Mouse (Mus musculus) lung, embryonic 14.5 days (tissue): ENCODE data around the gene Olfr127. TPM values are rescaled to one million over a fixed set of nuclear protein-coding genes. Genes with fewer than 3 reads are reported as not detected.
"Not testable (repeated sequence)": the region's sequence is repeated elsewhere in the genome, so short reads cannot be mapped to it uniquely, and the experiment has no call there.

ENCODE experiments used
- ATAC-seq: fragments of 200-750 bp; cut with Nextera tagmentation; 2 replicates; pipeline ENCODE4 v1.8.0; 2017; ENCODE audit warnings: mild to moderate bottlenecking, moderate TSS enrichment, moderate library complexity; ENCODE audit not compliant: insufficient read depth
- DNase-seq: peaks from one replicate; pipeline ENCODE4 v3.0.0-alpha.2; 2015
- H3K27ac ChIP-seq: fragments of 300-500 bp; sonication (generic); 2 replicates; pipeline ENCODE4 v1.5.1; 2014; ENCODE audit warnings: low read depth, mild to moderate bottlenecking, moderate library complexity
- H3K27me3 ChIP-seq: fragments of 300-500 bp; sonication (generic); 2 replicates; pipeline ENCODE4 v1.6.1; 2014; ENCODE audit warnings: low read length, control low read depth; ENCODE audit not compliant: insufficient read depth
- H3K36me3 ChIP-seq: fragments of 300-500 bp; sonication (generic); 2 replicates; pipeline ENCODE4 v1.6.1; 2014; ENCODE audit warnings: control low read depth; ENCODE audit not compliant: insufficient read depth
- H3K4me1 ChIP-seq: fragments of 300-500 bp; sonication (generic); 2 replicates; pipeline ENCODE4 v1.6.1; 2014; ENCODE audit warnings: antibody characterized with exemption, control low read depth; ENCODE audit not compliant: insufficient read depth
- H3K4me2 ChIP-seq: fragments of 300-500 bp; sonication (generic); 2 replicates; pipeline ENCODE4 v1.6.1; 2014; ENCODE audit warnings: mild to moderate bottlenecking
- H3K4me3 ChIP-seq: fragments of 300-500 bp; sonication (generic); 2 replicates; pipeline ENCODE4 v1.5.1; 2014; ENCODE audit warnings: low read depth, low read length
- H3K9ac ChIP-seq: fragments of 300-500 bp; sonication (generic); 2 replicates; pipeline ENCODE4 v1.6.1; 2014
- H3K9me3 ChIP-seq: fragments of 300-500 bp; sonication (generic); 2 replicates; pipeline ENCODE4 v1.6.1; 2016; ENCODE audit warnings: low read depth, low read length, control low read depth
- CTCF ChIP-seq: IDR thresholded peaks from 2 replicates; pipeline ENCODE4 v1.5.1; 2016; ENCODE audit warnings: antibody characterized with exemption, low read depth
- WGBS: fragments of 180-500 bp; shearing (Covaris S2); extraction: QIAGEN DNeasy Blood & Tissue Kit; methylation state at CpG from one replicate; pipeline ENCODE4 v1.1.7; 2014; 5-methylcytosine and 5-hydroxymethylcytosine counted together
- polyA plus RNA-seq: library from polyadenylated mRNA; unstranded; fragments of >200 nt; fragmentation: Nextera tagmentation; extraction: Ambion mirVana; gene quantifications from 2 replicates; pipeline ENCODE4 v1.2.1, GENCODE M21; 2014

Olfr127 gene
- polyA plus RNA-seq = not detected in 2 replicates

DNA sequence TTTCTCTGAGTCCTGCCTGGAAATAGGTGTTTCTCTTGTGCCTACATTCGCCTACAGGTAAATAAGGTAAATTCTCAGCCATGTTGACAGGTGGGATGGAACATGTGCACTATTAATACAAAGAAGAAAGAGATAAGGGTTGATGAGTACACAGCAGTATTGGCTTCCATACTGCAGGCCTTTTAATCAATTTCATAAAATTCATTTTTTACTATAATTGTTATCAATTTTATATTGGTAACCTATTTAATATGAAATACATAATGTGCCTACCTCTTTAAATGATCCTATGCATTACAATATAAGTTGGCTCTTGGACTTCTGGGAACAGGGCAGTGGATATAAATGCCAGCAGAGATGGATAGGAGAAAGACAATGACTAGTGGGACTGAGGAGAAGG lies at the start of gene Olfr127:
Olfr127 (plus strand) TSS at position 301 of the 400 bp plus-strand sequence.
- Histone ChIP-seq H3K4me1 (no peaks in the 10 kb centered on the region), H3K36me3 (no peaks in the 10 kb centered on the region), H3K4me2 (no peak within 1 kb of the TSS), H3K9ac (no peak within 1 kb of the TSS), H3K4me3 (no peak within 1 kb of the TSS), H3K27me3 (no peaks in the 10 kb centered on the region), H3K27ac (no peak within 1 kb of the TSS), H3K9me3 (no peaks in the 10 kb centered on the region; the same call in 1 of the 2 replicates)
- DNase-seq = no peak
- WGBS = 60% methylated on average over 1 of the region's 1 CpGs
- ATAC-seq = no peak
- no peak for TF ChIP-seq CTCF

DNA sequence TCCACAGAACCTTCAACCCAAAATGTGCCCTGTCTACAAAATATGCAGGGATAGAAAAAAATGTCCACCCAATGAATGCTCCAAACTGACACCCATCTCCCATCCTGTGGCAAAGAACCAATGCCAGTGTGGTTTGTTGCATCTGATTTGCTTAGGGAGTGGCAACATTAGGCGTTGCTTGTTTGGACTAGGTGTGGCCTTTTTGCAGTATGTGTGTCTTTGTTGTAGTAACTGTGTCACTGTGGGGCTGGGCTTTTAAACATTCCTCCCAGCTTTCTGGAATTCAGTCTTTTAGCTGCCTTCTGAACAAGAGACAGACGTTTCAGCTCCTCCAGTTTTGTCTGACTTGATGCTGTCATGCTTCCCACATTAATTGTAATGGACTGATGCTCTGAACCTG lies 36.3 kb upstream of the Olfr127 start:
- no peak overlapping the region for H3K4me3 ChIP-seq
- H3K4me2 ChIP-seq = no peak overlapping the region
- 61% methylated on average over 2 of the region's 2 CpGs for WGBS
- H3K9ac ChIP-seq = no peak overlapping the region
- no peaks in the 10 kb centered on the region for H3K27me3 ChIP-seq
- no peaks in the 10 kb centered on the region for H3K9me3 ChIP-seq
- ATAC-seq = no peak
- H3K4me1 ChIP-seq = no peaks in the 10 kb centered on the region
- H3K36me3 ChIP-seq = no peaks in the 10 kb centered on the region
- no peak for TF ChIP-seq CTCF
- no peak for DNase-seq
- H3K27ac ChIP-seq = no peak overlapping the region

DNA sequence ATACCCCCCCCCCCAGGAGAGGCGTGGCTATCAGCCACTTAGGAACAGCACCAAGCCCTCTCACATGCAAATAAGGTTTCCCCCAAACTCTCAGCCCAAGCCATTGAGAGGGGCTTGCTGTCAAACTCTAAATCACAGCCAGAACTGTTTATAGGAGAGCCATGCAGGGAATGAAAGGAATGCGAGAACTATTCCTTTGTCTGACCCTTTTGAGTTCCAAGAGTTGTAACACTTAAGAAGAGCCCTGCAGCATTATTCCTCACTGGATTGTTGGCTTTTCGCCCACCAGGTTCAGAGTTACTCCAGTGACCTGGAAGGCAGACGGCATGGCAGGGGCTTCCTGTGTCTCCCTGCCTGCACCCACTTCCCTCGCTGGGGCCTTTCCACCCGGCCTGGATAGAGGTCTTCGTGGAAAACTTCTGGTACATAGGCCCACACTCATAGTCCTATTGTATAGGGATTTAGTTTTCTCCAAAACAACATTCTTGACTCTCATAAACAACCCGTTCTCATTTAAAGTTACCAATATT lies 30.5 kb upstream of the Olfr127 start:
- no peaks in the 10 kb centered on the region for H3K9me3 ChIP-seq
- H3K27me3 ChIP-seq = no peaks in the 10 kb centered on the region
- TF ChIP-seq CTCF = no peak
- no peak overlapping the region for H3K9ac ChIP-seq
- no peak for DNase-seq
- H3K4me1 ChIP-seq = no peaks in the 10 kb centered on the region
- H3K4me2 ChIP-seq = no peak overlapping the region
- no peaks in the 10 kb centered on the region for H3K36me3 ChIP-seq
- H3K27ac ChIP-seq = no peak overlapping the region
- ATAC-seq = no peak
- 23% methylated on average over 8 of the region's 8 CpGs for WGBS
- H3K4me3 ChIP-seq = no peak overlapping the region

DNA sequence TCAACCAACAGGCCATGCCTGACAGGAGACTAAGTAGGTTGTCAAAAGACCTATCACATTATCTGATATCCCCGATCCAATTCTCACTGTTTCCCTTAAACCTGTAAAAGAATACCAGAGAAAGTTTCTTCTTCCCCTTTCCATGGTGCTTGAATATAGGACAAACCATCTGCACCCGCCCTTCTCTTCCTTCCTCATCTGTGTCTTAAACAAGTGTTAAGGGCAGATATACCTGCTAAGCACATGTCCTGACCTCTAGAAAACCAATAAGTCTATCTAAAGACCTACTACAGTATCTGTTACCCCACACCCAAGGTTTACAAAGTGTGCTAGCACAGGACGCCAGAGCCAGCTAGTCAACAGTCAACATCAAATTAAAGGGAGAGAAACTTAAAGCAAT lies 26.4 kb upstream of the Olfr127 start:
- H3K4me1 ChIP-seq = no peaks in the 10 kb centered on the region
- no peak overlapping the region for H3K4me3 ChIP-seq
- H3K4me2 ChIP-seq = no peak overlapping the region
- H3K36me3 ChIP-seq = no peaks in the 10 kb centered on the region
- no peaks in the 10 kb centered on the region for H3K27me3 ChIP-seq
- ATAC-seq (no peak), DNase-seq (no peak)
- no peak for TF ChIP-seq CTCF
- H3K9me3 ChIP-seq = no peaks in the 10 kb centered on the region
- no peak overlapping the region for H3K9ac ChIP-seq
- 73% methylated on average over 3 of the region's 3 CpGs for WGBS
- no peak overlapping the region for H3K27ac ChIP-seq

DNA sequence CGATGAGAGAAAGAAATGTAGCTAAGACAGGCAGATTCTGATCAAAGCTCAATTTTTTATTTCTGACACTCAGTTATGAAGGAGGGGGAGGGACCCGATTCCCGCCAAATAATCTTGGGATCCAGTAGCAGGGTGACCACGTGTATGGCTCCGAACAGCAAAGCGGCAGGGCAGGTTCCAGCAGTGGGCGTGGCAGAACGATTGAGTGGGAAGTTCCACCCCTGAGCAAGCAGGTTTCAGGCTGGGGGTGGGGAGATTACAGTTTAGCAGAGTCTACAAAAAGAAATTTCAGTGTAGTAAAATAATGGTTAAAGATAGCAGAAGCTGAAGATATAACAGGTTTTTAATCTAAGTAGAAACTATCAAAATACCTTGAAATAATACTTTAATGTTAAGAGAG lies 6.6 kb downstream of the Olfr127 start:
- 58% methylated on average over 8 of the region's 8 CpGs for WGBS
- H3K27me3 ChIP-seq, H3K27ac ChIP-seq, H3K9ac ChIP-seq, H3K4me3 ChIP-seq, ATAC-seq, H3K36me3 ChIP-seq, H3K4me1 ChIP-seq, H3K4me2 ChIP-seq, H3K9me3 ChIP-seq, DNase-seq: not testable (repeated sequence)

DNA sequence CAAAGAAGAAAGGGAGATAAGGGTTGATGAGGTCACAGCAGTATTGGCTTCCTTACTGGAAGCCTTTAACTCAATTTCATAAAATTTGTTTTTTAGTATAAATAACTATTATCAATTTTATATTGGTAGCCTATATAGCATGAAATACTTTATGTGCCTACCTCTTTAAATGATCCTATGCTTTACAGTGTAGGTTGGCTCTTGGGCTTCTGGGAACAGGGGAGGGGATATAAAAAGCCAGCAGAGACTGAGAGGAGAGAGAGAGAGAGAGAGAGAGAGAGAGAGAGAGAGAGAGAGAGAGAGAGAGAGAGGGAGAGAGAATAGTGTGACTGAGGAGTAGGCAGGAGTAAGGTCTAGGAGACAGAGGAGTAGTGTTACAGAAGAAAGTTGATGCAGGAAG lies 20.0 kb downstream of the Olfr127 start, which contains the start of gene Olfr128:
Olfr128 (plus strand) TSS at position 301 of the 400 bp plus-strand sequence.
- no peaks in the 10 kb centered on the region for H3K4me1 ChIP-seq
- no peak within 1 kb of the TSS for H3K4me2 ChIP-seq
- ATAC-seq (no peak), DNase-seq (no peak)
- no peak within 1 kb of the TSS for H3K4me3 ChIP-seq
- no peaks in the 10 kb centered on the region for H3K36me3 ChIP-seq
- TF ChIP-seq CTCF = no peak
- H3K9me3 ChIP-seq = no peaks in the 10 kb centered on the region
- no peak within 1 kb of the TSS for H3K27ac ChIP-seq
- no peaks in the 10 kb centered on the region for H3K27me3 ChIP-seq
- no peak within 1 kb of the TSS for H3K9ac ChIP-seq

DNA sequence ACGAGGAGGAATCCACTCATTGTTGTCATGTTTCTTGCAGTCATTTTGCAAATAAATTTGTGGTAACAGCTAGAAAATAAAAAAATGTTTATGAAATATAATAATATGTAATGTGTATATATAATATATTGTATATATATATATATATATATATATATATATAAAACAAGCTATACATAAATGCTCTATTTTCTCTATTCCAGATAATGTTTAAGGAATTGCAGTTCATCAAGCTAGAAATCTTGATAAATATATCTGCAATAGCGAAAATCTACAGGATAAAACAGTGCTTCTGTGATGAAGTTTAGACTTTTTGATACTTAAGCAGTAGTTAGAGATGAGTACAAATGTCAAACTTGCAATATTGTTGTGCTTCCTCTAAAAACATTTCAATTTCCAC lies 52.7 kb downstream of the Olfr127 start, which contains the start of gene Olfr761:
Olfr761 (minus strand) TSS at position 101 of the 400 bp plus-strand sequence.
- no peak for DNase-seq
- Histone ChIP-seq H3K4me2 (no peak within 1 kb of the TSS), H3K4me3 (no peak within 1 kb of the TSS), H3K9me3 (no peaks in the 10 kb centered on the region), H3K27ac (no peak within 1 kb of the TSS), H3K27me3 (no peaks in the 10 kb centered on the region), H3K4me1 (no peaks in the 10 kb centered on the region), H3K36me3 (no peaks in the 10 kb centered on the region), H3K9ac (no peak within 1 kb of the TSS)
- ATAC-seq = no peak
- WGBS = 55% methylated on average over 2 of the region's 2 CpGs
- TF ChIP-seq CTCF = no peak

Other genes starting within 250 kb of the Olfr127 start
- not detected in 2 replicates for gene Olfr117, start 236.7 kb upstream of the Olfr127 start, polyA plus RNA-seq
- gene Olfr118, start 233.4 kb upstream of the Olfr127 start, polyA plus RNA-seq = not detected in 2 replicates
- not detected in 2 replicates for gene Olfr119, start 203.9 kb upstream of the Olfr127 start, polyA plus RNA-seq
- not detected in 2 replicates for gene Olfr120, start 178.6 kb upstream of the Olfr127 start, polyA plus RNA-seq
- not detected in 2 replicates for gene Olfr121, start 151.6 kb upstream of the Olfr127 start, polyA plus RNA-seq
- gene Olfr122, start 131.8 kb upstream of the Olfr127 start, polyA plus RNA-seq = not detected in 2 replicates
- not detected in 2 replicates for gene Olfr123, start 106.9 kb upstream of the Olfr127 start, polyA plus RNA-seq
- gene Olfr124, start 100.5 kb upstream of the Olfr127 start, polyA plus RNA-seq = not detected in 2 replicates
- gene Olfr125, start 67.5 kb upstream of the Olfr127 start, polyA plus RNA-seq = not detected in 2 replicates
- not detected in 2 replicates for gene Olfr126, start 53.0 kb upstream of the Olfr127 start, polyA plus RNA-seq
- not detected in 2 replicates for gene Olfr128, start 20.1 kb downstream of the Olfr127 start, polyA plus RNA-seq
- gene Olfr761, start 52.6 kb downstream of the Olfr127 start, polyA plus RNA-seq = not detected in 2 replicates
- not detected in 2 replicates for gene Olfr129, start 159.6 kb downstream of the Olfr127 start, polyA plus RNA-seq
- gene Olfr130, start 163.5 kb downstream of the Olfr127 start, polyA plus RNA-seq = not detected in 2 replicates
- gene Olfr131, start 188.3 kb downstream of the Olfr127 start, polyA plus RNA-seq = not detected in 2 replicates
- not detected in 2 replicates for gene Olfr132, start 234.1 kb downstream of the Olfr127 start, polyA plus RNA-seq
- not detected in 2 replicates for gene Olfr133, start 244.8 kb downstream of the Olfr127 start, polyA plus RNA-seq